Mouse (Mus musculus): ENCODE data around the gene Rptor.
"Not testable (repeated sequence)": the region's sequence is repeated elsewhere in the genome, so short reads cannot be mapped to it uniquely, and the experiment has no call there.

DNA sequence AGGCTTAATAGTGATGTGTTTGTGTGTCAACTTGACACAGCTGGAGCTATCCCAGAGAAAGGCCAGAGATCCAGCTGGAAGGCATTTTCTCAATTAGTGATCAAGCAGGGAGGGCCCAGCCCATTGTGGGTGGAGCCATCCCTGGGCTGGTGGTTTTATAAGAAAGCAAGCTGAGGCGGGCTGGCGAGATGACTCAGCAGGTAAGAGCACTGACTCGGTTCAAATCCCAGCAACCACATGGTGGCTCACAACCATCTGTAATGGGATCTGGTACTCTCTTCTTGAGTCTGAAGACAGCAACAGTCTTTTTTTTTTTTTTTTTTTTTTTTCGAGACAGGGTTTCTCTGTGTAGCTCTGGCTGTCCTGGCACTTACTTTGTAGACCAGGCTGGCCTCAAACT is 58.8 kb downstream of the Rptor start:
- 0 out of 2 replicates have a peak, but pooled peaks have one; percentile 10 for TF ChIP-seq EP300 (IDR thresholded peaks at IDR 0.05; ENCODE audit: low read depth)
- not testable (repeated sequence) for TF ChIP-seq CTCF (IDR thresholded peaks at IDR 0.05; ENCODE audit: low read depth)
